Mouse (Mus musculus) brain, embryonic 14.5 days (tissue): Measurements from ENCODE around the gene Smok3b.

Source experiments
- CTCF ChIP-seq: fragments of 200-500 bp; IDR thresholded peaks from 2 replicates; pipeline ENCODE4 v1.5.1; 2012; ENCODE audit warnings: inconsistent platforms, mild to moderate bottlenecking, moderate library complexity, borderline replicate concordance; ENCODE audit not compliant: insufficient read depth, insufficient read length; ENCODE audit errors: extremely low read depth
- POLR2A ChIP-seq: fragments of 200-500 bp; IDR thresholded peaks from 2 replicates; pipeline ENCODE4 v1.6.1; 2012; ENCODE audit warnings: mild to moderate bottlenecking, inconsistent platforms, borderline replicate concordance; ENCODE audit not compliant: poor library complexity, insufficient read depth, insufficient read length, severe bottlenecking; ENCODE audit errors: extremely low read depth

- TF ChIP-seq CTCF, result no peak
- no peak for TF ChIP-seq POLR2A
Observed at GRCm38 (mm10) chr5:138081446-138081845, 60.2 kb downstream of the Smok3b start.
